Mouse (Mus musculus) spleen, adult 18-20 months (tissue): ENCODE results near the gene Ubc.
"Not testable (repeated sequence)": the region's sequence is repeated elsewhere in the genome, so short reads cannot be mapped to it uniquely, and the experiment has no call there.

Experiments
- DNase-seq, 2 experiments: peaks; one replicate each; pipeline ENCODE4 v3.0.0; 2022; ENCODE audit warnings: mixed read lengths in 2 of 2

Gene Ubc

DNA sequence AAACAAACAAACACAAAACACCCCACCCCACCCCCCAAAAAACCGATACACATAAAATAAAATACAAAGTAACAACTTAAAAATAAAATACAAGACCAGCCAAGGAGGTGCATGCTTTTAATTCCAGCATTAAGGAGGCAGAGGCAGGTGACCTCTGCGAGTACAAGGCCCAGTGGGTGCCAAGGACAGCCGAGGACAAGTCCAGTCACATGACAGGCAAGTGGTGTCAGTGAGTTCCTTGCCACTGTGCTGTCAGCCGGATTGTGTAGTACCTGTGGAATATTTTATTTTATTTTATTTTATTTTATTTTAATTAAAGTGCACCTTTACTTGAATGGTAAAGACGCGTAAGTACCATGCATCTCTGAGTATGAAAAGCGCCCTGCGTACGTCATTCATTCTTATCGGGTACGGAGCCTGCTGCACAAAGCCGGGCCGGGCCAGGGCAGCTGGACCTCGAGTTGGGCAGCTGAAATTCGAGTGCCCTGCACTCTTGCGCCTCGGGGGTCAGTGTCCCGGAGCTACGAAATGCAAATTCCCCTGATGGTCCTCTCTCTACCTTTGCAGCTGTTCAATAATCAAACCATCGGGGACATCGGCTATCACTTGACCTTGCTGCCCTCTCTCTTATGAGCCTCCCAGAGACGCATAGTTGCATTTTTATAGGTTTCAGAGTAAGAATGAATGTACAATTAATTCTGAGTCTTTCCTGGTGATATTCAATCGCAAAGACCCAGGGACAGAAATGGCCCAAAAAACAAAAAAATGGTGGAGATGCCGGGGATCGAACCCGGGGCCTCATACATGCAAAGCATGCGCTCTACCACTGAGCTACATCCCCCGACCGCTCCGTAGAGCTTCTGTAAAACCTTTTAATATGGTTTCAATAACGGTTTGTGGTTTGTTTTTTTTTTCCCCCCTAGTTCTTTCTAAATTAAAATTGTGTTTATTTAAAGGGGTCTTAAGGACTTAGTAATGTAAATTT lies 13.8 kb upstream of the Ubc start:
- DNase-seq = peak; percentile 37 to 58

DNA sequence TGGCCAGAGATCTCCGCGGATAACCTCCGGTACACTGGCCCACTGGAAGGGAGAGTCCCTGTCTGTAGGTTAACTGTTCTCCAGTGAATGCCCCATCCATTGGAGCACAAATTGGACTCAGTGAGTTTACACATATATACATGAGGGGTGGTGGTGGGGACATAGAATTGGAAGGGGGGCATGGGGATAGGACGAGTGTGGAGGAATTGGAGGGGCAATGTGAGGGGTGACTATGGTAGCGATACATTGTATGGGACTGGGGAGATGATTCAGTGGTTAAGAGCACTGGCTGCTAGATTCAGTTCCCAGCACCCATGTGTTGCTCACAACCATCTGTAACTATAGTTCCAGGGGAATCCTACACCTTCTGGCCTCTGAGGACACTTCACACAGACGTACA lies 13.0 kb upstream of the Ubc start:
- DNase-seq = no peak

DNA sequence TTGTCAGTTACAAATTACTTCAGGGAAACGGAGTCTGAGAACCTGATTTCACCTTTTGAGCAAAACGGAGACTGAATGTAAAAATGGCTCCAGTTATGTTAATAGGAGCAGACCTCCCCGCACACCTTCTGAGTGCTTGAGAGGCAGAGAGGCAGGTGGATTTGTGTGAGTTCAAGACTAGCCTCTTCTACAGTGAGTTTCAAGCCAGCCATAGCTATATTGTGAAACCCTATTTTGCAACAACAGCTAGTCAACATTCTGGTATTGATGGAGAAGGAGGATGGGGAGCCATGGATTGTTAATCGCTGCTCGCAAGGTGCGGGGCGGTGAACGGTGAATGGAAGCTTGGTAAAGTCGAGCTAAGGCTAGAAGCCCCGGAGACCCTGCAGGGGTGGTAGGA lies 12.5 kb upstream of the Ubc start:
- no peak for DNase-seq

DNA sequence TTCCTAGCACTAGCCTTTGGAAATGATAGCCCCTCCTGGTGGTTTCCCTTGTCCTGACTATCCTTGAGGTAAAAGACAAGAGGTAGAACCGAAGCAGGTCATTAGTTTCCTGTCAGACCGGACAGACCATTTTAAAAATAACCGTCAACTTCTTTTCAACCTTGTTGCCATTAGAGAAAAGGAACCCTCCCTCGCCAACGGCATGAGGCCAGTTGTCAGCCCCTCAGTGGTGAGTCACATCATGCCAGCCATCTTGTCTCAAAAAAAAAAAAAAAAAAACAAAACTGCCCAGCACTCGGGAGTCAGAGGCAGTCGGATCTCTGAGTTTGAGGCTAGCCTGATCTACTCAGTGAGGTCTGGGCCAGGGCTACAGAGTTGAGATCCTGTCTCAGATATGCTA lies 10.9 kb upstream of the Ubc start:
- DNase-seq = no peak

DNA sequence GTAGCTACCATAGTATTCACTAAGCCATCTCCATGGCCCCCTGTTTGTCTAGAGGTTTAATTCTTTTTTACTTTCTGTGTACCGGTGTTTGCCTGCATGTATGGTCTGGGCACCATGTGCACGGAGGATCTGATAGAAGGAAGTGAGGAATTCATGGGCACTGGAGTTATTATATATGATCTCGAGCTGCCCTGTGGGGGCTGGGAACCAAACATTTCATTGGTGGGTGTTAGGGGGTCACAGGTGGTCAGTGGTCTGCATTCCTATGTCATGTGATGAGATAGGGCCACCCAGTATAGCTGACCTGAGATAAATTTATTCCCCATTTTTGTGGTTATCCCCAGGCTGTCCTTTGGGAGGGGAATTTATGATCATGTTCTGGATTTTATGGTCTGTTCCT lies 5.0 kb upstream of the Ubc start:
- DNase-seq = no peak

DNA sequence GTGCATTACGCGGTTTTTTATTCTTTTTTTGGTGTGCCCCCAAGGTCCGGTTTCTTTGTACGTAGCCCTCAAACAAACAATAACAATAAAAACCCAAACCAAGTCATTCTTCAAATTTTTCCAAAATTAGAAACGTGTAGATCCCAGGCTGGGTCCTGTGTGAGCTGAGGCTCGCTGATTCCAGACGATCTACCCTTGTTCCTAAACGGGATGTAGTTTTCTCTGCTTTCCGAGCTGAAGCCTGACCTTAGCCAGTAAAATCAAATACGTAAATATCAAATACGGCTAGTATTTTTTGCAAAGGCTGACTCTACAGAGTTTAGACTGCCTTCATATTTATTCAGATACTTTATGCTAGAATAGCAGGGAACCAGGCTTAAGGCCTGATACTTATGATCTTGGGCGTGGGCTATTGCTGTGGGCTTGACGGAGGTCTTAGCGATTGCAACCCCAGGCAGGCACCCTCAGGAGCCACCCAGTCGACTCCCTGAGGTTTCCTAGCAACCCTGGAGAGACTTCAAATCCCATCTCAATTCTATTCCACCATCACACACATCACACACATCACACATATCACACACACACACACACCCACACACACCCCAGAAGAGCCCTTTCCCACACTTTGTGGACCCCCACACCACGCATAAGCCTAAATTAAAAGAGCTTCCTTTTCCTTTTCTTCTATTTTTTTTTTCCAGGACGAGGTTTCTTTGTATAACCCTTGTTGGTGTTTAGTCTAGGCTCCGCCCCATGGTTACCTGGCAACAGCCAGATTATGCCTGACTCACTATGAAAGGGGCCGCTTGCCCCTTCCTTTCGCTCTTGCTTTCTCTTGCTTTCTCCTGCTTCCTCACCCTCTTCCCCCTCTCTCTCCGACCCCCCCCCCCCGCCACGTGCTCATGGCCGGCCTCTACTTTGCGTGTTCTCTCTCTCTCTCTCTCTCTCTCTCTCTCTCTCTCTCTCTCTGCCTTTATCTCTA lies 3.9 kb upstream of the Ubc start:
- peak; percentile 51 to 73 for DNase-seq

DNA sequence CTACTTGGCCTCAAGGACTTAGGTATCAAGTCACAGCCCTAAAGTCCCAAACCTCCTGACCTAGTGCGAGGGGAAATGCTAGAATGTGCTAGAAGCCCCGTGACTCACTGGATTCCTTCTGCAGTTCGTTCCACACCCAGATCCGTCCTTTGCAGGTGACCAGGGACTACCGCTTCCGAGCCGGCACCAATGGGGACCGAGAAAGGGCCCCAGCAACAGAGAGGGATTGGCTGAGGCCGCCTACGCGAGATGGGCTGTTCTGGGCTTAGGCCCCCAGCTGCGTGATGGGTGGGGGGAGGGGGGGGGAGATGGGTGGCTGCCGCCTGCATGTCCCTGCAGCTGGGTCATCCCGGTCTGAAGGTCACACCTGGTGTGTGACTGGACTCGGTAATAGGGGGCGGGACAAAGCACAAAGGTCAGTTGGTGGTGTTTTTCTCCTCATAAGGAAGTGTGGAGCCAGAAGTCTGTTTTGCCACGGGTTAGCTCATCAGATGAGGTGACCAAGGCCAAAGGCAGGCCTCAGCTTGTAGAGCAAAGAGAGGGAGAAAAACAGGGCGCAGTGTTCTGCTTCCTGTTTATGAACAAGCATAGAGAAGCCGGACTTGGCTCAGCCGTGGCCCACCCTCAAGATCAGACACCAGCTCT lies 3.1 kb upstream of the Ubc start:
- DNase-seq = peak; percentile 91 to 95

DNA sequence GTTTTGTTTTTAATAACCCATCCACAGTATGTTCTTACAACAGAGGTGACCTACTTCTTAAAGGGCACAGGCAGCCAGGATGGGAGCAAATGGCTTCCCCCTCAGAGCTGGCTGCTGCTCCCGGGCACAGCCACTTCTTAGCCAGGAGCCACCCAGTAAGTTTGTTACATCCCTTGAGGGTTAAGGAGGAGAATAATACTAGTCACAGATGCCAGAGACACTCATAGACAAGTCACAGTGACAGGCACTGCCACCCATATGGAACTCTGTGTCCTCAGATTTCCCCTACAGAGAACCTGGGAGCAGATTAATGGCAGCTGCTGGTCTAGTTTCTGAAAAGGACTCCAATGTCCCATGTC lies 2.6 kb upstream of the Ubc start:
- DNase-seq = no peak

DNA sequence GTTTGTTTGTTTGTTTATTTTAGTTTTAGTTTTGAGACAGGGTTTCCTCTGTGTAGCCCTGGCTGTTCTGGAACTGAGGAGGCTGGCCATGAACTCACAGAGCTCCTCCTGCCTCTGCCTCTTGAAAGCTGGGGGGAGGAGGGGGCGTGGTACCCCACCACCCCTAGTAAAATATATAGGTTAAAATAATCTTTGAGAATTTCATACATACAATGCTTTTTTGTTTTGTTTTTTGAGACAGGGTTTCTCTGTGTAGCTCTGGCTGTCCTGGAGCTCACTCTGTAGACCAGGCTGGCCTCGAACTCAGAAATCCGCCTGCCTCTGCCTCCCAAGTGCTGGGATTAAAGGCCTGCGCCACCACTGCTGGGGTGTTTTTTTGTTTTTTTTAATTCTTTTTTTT lies 2.2 kb upstream of the Ubc start:
- not testable (repeated sequence) for DNase-seq

DNA sequence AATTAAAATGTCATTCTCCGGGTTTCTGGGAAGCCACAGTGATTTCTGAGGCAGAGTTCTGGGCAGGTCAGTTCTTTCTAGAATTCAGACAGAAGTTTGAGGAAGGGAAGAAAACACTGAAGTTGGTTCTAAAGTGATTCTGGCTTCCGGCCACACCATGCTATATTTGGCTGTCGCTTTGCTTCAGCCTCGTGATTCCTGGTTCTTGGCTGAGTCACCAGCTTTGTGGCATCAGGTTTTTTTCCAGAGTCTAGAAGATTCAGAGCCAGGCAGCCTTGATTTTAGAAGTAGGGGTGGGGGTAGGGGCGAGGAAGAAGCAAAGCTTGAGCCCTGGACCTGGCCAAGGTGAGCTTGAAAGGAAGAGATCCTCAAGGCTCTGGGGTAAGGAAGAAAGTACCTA lies 1.6 kb upstream of the Ubc start:
- DNase-seq = peak in 1 of 2 experiments; percentile 29

DNA sequence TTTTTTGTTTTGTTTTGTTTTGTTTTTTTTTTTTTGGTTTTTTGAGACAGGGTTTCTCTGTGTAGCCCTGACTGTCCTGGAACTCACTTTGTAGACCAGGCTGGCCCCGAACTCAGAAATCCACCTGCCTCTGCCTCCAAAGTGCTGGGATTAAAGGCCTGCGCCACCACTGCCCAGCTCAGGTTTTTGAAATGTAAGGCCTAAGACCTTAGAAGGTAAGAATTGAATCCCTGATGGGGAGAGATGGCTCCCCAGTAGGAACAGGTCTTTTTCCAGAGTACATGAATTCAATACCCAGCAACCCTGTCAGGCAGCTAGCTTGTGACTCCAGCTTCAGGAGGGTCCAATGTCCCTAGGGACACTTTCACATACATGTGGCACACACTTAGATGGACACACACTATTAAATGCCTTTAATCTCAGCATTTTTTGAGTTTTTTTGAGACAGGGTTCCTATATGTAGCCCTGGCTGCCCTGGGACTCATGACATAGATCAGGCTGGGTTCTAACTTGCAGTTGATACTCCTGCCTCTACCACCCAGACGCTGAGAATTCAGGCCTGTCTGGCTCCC lies 990 bp upstream of the Ubc start:
- no peak for DNase-seq

DNA sequence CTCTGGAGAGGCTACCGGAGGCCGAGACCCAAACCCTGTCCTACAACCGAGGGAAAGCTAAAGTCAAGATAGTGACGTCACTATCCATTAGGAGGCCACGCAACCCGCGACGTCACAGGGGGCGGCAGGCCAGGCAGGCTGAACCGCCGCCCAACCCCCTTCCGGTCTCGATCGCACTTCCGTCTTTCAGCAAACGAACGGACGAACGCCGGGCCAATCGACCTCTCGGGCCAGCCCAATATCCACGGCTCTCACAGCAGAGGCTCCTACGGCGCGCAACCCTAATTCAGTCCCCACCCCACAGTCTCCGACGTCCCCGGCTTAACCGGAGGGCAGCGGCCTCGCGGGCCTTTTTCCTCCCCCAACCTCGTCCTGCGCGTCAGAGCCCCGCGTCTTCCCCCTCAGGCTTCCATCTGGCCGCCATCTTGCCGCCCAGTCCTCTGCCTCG lies 847 bp downstream of the Ubc start, which contains the start of gene Gm10382:
Gm10382 (plus strand) TSS at position 192 of the 448 bp plus-strand sequence.
- peak; percentile 86 to 88 for DNase-seq

DNA sequence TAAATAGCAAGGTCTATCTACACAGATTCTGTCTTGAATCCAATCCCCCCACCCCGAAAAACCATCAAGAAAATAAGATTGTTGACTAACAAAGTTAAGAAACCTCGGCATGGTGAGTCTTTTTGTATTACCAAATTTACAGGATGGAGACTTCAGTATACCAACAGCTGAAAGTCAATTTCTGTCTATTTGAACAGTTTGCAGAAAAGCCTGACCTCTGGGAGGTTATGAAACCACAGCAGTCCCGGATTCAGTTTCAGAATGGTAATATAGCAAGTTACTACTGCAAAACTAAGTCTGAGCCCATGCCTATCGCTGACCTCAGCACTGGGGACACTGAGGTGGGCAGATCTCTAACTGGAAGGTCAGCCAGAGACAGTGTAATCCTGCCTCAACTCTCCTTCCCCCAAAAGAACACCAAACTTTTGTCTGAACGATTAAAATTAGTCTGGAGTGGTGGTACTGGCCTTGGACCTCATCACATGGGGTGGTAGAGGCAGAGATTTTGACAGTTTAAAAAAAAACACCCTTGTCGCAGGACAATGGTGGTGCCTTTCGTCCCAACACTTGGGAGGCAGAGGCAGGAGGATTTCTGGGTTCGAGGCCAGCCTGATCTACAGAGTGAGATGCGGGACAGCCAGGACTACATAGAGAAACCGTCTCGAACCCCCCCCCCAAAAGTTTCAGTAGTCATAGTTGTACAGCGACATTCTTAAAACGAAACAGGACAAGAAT lies 1.5 kb downstream of the Ubc start:
- no peak for DNase-seq

DNA sequence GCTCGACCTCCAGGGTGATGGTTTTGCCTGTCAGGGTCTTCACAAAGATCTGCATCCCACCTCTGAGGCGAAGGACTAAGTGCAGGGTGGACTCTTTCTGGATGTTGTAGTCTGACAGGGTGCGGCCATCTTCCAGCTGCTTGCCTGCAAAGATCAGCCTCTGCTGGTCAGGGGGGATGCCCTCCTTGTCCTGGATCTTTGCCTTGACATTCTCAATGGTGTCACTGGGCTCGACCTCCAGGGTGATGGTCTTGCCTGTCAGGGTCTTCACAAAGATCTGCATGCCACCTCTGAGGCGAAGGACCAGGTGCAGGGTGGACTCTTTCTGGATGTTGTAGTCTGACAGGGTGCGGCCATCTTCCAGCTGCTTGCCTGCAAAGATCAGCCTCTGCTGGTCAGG lies 2.7 kb downstream of the Ubc start:
- DNase-seq = not testable (repeated sequence)

DNA sequence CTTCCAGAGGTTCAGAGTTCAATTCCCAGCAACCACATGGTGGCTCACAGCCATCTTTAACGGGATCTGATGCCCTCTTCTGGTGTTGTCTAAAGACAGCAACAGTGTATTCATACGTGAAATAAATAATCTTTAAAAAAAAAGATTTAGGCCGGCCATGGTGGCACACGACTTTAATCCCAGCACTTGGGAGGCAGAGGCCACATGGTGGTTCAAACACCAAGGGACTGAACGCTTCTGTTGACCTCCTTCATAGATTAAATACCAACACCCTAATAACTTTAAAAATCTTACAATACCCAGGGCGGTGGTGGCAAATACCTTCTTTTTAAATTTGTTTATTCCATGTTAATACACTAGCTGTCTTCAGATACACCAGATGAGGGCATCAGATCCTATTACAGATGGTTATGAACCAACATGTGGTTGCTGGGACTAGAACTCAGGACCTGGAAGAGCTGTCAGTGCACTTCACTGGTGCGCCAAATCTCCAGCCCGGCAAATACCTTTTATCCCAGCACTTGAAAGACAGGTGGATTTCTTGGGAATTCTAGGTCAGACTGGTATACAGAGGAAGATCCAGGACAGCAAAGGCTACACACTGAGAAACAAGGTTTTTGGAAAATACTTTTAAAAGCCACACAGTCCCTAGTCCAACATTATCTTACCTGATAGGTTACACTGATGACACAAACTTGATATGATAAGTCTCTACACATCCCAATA lies 4.6 kb downstream of the Ubc start:
- DNase-seq = no peak

DNA sequence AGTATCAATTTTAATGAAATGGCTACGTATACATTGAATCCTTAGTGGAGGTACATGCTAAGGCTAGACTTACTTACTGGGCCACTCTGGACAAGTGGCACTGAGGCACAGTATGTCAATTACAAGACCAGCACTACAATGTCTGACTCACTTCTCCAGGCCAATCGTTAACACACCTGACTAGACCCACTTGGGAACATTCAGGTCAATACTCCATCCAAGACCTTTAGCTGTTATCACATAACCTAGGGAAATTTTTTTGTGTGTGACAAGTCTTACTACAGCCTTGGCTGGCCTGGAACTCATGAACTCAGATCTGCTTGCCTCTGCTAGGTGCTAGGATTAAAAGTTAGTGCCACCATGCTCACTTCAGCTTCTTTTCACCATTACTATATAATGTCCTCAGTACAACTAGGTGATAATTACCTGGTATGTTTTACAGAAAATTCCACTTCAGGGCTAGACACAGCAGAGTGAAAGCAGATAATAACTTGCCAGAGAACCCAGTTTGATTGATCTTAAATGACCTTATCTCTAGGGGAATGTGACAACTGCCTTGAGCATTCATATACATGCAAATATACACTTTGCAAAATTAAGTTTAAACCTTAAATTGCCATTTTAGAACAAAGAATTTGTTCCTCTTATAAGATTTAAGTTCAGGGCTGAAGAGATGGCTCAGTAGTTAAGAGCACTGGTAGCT lies 5.3 kb downstream of the Ubc start:
- DNase-seq = no peak

DNA sequence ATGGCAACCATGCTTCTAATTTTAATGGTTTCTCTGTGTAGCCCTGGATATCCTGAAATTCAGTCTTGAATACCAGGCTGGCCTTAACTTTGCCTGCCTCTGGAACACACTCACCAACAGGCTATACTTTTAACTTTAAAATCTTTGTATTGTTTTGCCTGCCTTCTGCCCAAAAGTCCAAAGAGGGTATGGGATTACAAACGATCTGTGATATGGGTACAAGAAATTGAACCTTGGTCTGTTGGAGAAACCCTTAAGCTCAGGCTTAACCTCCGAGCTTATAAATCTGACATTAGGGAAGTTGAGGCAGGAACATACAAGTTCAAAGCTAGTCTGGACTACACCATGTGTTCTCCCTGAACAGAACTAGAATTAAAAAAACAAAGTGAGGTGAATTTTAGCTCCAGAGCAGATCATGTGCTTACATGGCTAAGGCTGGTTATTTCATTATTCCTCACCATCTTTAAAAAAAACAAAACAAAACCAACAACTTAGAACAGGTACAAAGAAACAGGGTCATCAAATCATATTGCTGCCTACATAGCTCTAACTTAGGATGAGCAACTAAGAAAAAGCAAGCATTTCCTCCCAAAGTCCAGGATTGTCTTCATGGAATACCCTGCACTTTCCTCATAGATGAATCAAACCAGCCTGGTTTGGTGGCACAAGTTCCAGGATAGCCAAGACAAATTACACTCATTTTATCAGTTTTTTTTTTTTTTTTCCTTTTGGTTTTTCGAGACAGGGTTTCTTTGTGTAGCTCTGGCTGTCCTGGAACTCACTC lies 6.2 kb downstream of the Ubc start:
- no peak for DNase-seq

DNA sequence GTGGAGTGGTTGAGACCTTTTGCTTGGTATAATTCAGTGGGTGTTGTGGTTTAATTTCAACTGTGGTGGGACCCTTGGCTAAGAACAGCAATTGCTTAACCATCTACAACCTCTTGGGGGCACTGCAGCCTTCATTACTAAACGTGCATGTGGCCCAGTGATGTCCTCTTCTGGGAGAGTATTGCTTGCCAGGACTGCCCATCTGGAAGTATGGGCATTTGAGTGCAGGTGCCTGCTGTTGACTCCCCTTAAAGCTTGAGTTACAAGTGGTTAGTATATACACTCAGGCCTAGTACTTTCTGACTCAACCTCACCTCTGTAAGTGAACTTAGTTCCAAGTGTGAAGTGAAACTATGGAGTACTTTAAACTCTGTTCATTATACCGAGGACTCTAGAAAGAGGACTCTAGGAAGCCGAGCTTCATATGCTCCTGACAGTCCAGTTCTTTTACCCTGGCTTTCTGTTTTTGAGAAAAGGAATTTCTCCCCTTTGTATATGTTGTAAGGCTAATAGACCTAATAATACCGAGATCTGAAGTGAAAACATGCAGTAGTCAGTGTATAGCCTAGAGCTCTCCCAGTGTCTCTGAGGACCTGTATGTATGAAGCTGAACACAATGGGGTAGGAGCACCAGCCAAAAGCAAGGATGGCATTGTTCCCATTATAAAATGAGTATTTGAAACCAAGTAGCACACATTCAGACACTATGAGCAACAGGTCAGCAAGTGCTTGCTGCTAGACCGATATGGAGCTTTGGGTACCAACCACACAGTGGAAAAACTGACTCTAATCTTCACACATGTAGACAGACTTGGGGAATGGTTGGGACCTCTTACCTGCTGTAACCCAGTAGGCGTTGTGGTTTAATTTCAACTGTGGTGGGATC lies 7.1 kb downstream of the Ubc start:
- peak in 1 of 2 experiments; percentile 49 for DNase-seq
